Mouse (Mus musculus) neural tube, embryonic 13.5 days (tissue): ENCODE measurements around the gene Rhbdl2. TPM values are rescaled to one million over a fixed set of nuclear protein-coding genes. Genes with fewer than 3 reads are reported as not detected.

Experiments
- ATAC-seq: fragments of 200-750 bp; cut with Nextera tagmentation; 2 replicates; pipeline ENCODE4 v1.8.0; 2017; ENCODE audit warnings: low read depth, mild to moderate bottlenecking, moderate TSS enrichment, moderate library complexity
- H3K27ac ChIP-seq: fragments of 300-500 bp; sonication (generic); replicated peaks from 2 replicates; pipeline ENCODE4 v1.5.1; 2015; ENCODE audit warnings: moderate library complexity, mild to moderate bottlenecking, inconsistent platforms
- H3K27me3 ChIP-seq: fragments of 300-500 bp; sonication (generic); 2 replicates; pipeline ENCODE4 v1.6.1; 2015; ENCODE audit warnings: mild to moderate bottlenecking, inconsistent platforms
- H3K36me3 ChIP-seq: fragments of 300-500 bp; sonication (generic); 2 replicates; pipeline ENCODE4 v1.6.1; 2015; ENCODE audit warnings: mild to moderate bottlenecking, inconsistent platforms
- H3K4me1 ChIP-seq: fragments of 300-500 bp; sonication (generic); replicated peaks from 2 replicates; pipeline ENCODE4 v1.6.1; 2015; ENCODE audit warnings: inconsistent platforms
- H3K4me2 ChIP-seq: fragments of 300-500 bp; sonication (generic); 2 replicates; pipeline ENCODE4 v1.6.1; 2015; ENCODE audit warnings: inconsistent platforms, mild to moderate bottlenecking, moderate library complexity
- H3K4me3 ChIP-seq: fragments of 300-500 bp; sonication (generic); 2 replicates; pipeline ENCODE4 v1.5.1; 2015; ENCODE audit warnings: mild to moderate bottlenecking, inconsistent platforms
- H3K9ac ChIP-seq: fragments of 300-500 bp; sonication (generic); 2 replicates; pipeline ENCODE4 v1.6.1; 2015; ENCODE audit warnings: moderate library complexity, mild to moderate bottlenecking, inconsistent platforms
- H3K9me3 ChIP-seq: fragments of 300-500 bp; sonication (generic); 2 replicates; pipeline ENCODE4 v1.6.1; 2016; ENCODE audit warnings: inconsistent platforms
- WGBS: fragments of 180-500 bp; shearing (Covaris S2); methylation state at CpG from one replicate; pipeline ENCODE4 v1.1.7; 2015; 5-methylcytosine and 5-hydroxymethylcytosine counted together
- polyA plus RNA-seq: library from polyadenylated mRNA; unstranded; fragments of >200 nt; fragmentation: Nextera tagmentation; extraction: Ambion mirVana; gene quantifications from 2 replicates; pipeline ENCODE4 v1.2.1, GENCODE M21; 2015

Rhbdl2 gene
- 0.64 and 1.5 TPM in 2 replicates for polyA plus RNA-seq

DNA sequence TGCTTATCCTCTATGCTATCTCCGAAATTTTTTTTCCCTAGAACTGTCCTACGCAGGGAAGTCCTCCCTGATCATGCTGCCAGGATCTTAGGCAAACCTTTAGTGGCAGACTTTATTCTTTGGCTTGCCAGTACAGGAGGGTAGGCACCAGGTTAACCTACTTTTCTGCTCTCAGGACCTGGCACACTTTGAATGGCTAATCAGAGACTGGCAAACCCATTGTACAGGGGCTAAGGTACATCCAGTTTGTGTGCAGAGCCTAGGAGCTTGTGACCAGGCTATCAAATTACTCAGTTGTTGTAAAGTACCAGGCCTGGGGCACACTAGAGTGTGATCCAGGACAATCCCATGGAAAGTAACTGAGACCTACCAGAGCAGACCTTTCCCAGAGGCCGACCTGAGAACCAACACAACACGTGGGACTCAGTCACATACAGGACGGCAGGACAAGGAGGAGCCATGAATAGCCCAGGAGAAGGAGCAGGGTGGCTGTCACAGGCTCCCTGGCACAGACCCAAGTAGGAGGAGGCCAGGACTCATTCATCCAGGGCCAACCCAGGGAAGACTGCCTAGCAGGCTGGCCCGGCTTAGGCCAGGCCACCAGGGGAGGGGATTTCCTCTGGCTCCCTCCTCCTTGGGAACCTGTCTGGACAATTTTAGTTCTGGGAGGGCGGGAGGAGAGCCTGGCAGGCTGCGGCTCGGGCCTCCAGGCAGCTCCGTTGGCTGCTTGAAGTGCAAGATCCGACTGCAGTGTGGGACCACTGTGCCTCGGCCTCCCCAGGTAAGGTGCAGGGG is at the start of gene Rhbdl2:
Gene Rhbdl2 (plus strand): TSS at position 684 of the 795 bp plus-strand sequence.
- Histone ChIP-seq H3K4me2 (no peak within 1 kb of the TSS), H3K9me3 (no peaks in the 10 kb centered on the region), H3K4me1 (peaks cover 9% of the 10 kb centered on the region), H3K4me3 (no peak within 1 kb of the TSS), H3K27ac (no peak within 1 kb of the TSS), H3K9ac (0 out of 2 replicates have a peak within 1 kb of the TSS, but pooled peaks have one; percentile 8), H3K36me3 (no peaks in the 10 kb centered on the region), H3K27me3 (no peaks in the 10 kb centered on the region)
- 39% methylated on average over 12 of the region's 12 CpGs for WGBS
- peak; percentile 81 for ATAC-seq

DNA sequence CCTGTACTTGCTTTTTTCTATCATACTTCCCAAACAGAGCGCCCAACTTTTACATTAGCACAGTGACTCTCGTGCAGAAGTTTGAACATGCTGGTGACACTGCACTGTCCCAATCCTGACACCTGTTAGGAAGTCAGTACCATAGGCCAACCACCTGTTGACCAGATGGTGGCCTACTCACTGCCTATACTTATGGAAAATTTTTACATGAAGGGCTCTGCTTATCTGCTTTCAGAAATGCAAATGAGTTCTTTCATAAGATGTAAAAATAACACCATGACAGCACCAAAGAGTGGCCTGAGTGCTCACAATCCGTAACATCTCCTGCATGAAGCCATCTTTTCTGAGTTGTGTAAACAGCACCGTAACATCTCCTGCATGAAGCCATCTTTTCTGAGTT is 49.0 kb upstream of the Rhbdl2 start:
- H3K4me3 ChIP-seq, result no peak overlapping the region
- no peaks in the 10 kb centered on the region for H3K27me3 ChIP-seq
- H3K9ac ChIP-seq, result no peak overlapping the region
- no peak for ATAC-seq
- 94% methylated on average over 4 of the region's 4 CpGs for WGBS
- no peak overlapping the region for H3K4me2 ChIP-seq
- H3K36me3 ChIP-seq, result peaks cover 78% of the 10 kb centered on the region
- H3K9me3 ChIP-seq, result no peaks in the 10 kb centered on the region
- no peak overlapping the region for H3K27ac ChIP-seq
- H3K4me1 ChIP-seq, result no peaks in the 10 kb centered on the region

DNA sequence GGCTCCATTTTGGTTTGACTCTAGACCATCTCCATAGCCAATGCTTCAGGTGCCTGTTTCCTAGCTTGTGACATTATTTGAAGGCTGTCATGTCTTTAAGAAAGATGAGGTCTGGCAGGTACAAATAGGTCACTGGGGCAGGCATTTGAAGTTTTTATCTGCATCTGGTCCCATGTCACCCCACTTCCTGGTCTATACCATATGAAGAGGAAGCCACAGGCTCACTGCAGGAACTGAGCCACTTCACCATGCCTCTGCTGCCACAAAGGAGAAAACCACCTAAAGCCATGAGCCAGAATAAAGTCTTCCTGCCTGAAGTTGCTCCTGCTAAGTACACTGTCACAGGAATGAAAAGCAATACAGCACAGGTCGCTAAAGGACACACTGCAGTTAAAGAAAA is 44.8 kb upstream of the Rhbdl2 start:
- no peaks in the 10 kb centered on the region for H3K27me3 ChIP-seq
- ATAC-seq, result no peak
- no peak overlapping the region for H3K4me2 ChIP-seq
- no peak overlapping the region for H3K27ac ChIP-seq
- H3K9me3 ChIP-seq, result no peaks in the 10 kb centered on the region
- peaks cover 35% of the 10 kb centered on the region for H3K4me1 ChIP-seq
- no peak overlapping the region for H3K9ac ChIP-seq
- 89% methylated on average over 1 of the region's 1 CpGs for WGBS
- H3K36me3 ChIP-seq, result peaks cover 52% of the 10 kb centered on the region
- H3K4me3 ChIP-seq, result no peak overlapping the region

DNA sequence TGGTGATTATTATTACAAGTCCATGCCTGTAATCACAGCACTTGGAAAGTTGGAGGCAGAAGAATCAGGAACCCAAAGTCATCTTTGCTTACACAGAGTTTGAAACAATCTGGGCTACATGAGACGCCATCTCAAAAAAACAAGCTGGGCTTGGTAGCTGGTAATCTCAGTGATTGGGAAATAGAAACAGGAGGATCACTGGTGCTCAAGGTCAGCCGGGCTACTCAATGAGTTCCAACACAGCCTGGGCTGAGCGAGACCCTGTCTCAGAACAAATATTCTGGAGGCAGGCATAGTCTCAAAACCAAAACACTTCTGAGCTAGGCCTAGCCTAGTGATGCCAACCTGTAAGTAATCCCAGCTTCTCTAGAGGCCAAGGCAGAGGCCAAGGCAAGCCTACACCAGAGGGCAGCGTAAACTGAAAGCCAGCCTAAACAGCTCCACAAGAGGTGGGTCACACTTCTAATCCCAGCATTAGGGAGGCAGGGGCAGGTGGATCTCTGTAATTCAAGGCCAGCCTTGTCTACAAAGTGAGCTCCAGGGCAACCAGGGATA is 42.4 kb upstream of the Rhbdl2 start:
- Histone ChIP-seq H3K4me3 (no peak overlapping the region), H3K4me1 (peaks cover 47% of the 10 kb centered on the region), H3K27me3 (no peaks in the 10 kb centered on the region), H3K9ac (no peak overlapping the region), H3K27ac (no peak overlapping the region; the same call in 1 of the 2 replicates), H3K4me2 (no peak overlapping the region), H3K36me3 (peaks cover 28% of the 10 kb centered on the region), H3K9me3 (no peaks in the 10 kb centered on the region)
- WGBS, result 93% methylated on average over 4 of the region's 4 CpGs
- ATAC-seq, result no peak

DNA sequence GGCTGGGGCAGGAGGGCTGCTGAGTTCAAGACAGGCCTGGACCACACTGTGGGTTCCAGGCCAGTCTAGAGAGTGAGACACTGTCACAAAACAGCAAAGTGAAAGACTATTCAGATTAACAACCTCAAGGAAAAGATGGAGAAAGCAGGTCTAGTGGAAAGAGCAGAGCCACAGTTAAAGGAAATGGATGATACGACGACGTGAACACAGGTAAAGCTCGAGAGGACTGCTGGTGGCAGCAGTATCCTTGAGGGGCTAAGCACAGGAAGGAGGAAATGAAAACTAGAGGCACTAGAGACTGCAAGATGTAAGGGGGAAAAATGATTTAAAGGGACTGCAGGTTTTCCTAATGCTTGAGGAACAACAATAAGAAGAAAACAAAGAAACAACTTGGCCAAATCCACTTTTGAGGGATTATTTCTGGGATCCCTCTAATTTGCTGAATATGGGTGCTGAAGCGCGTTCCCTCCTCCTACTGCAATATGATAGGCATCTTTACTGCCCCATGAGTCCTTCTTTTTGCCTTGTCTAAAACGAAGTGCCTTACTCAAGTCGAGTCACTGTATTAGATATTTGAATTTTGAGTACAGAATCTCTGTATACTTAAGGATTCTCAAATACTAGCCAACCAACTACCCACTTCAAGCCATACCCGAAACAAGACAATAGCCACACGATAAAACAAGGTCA is 38.8 kb upstream of the Rhbdl2 start:
- WGBS, result 14% methylated on average over 10 of the region's 10 CpGs
- H3K4me3 ChIP-seq, result peak overlapping the region; percentile 100
- peak overlapping the region; percentile 95 for H3K9ac ChIP-seq
- H3K4me2 ChIP-seq, result peak overlapping the region; percentile 80
- H3K27ac ChIP-seq, result peak overlapping the region; percentile 97
- ATAC-seq, result no peak
- no peaks in the 10 kb centered on the region for H3K36me3 ChIP-seq
- H3K9me3 ChIP-seq, result no peaks in the 10 kb centered on the region
- peaks cover 52% of the 10 kb centered on the region for H3K4me1 ChIP-seq
- H3K27me3 ChIP-seq, result peaks cover 8% of the 10 kb centered on the region; the same call in 1 of the 2 replicates

DNA sequence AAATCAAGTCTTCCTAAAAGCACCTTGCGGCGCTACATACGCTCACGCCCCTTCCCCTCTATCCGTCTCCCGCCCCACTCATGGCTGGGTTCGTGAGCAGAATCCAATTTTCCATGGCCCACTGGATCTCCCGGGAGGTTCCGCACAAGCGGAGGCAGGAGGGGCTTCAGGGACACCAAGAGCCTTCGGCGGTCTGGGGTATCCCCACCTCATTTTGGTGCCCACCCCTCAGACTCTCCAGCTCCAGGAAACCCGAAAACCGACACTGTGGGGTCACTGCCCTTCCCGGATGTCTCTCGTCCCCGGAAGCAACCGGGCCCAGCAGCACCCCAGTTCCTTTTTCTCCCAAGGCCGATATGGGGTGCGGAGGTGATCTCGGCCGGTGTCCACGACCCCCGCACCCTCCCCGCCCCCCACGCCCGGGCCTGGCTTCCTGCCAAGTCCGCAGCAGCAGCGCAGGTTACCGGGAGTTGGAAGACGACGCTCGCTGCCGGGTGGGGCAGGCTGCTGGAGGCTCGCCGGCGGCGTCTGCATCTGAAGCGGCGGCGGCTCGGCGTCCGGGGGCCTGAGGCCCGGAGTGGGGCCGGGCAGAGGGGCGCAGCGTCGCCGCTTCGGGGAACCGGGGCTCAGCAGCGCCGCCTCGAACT is 38.1 kb upstream of the Rhbdl2 start:
- Histone ChIP-seq H3K27me3 (peaks cover 8% of the 10 kb centered on the region; the same call in 1 of the 2 replicates), H3K4me2 (peak overlapping the region; percentile 80), H3K9ac (peak overlapping the region; percentile 95), H3K36me3 (no peaks in the 10 kb centered on the region), H3K4me1 (peaks cover 49% of the 10 kb centered on the region), H3K4me3 (peak overlapping the region; percentile 100), H3K27ac (peak overlapping the region; percentile 97), H3K9me3 (no peaks in the 10 kb centered on the region)
- 1% methylated on average over 54 of the region's 55 CpGs for WGBS
- peak; percentile 80 for ATAC-seq

DNA sequence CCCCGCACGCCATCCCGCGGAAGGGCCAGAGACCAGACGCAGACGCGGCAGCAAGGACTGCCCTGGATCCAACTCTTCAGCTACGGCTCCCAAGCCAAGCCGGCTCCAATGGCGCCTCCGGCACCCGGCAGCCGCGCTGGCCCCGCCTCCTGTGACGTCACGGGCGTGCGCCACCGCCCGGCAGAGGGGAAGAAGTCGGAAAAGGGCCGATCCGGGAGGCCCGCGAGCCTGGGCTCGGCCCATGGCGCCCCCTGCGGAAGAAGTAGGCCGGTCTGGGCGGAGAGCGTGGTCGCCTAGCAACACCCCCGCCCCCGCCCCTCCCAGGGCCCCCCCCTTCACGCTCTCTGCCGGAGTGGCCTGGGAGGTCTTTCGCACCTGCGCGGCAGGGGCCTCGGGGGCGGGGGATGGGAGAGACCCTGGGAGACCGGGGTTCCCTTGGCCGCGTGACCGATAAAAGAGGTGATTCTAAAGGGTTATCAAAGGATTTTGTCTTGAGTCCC is 37.5 kb upstream of the Rhbdl2 start, which contains the start of gene Akirin1:
Gene Akirin1 (minus strand): TSS at position 194 of the 500 bp plus-strand sequence.
- Histone ChIP-seq H3K27ac (peak within 1 kb of the TSS; percentile 97), H3K4me1 (peaks cover 43% of the 10 kb centered on the region), H3K4me2 (peak within 1 kb of the TSS; percentile 80), H3K36me3 (no peaks in the 10 kb centered on the region), H3K9ac (peak within 1 kb of the TSS; percentile 95), H3K4me3 (peak within 1 kb of the TSS; percentile 100), H3K9me3 (no peaks in the 10 kb centered on the region), H3K27me3 (peaks cover 8% of the 10 kb centered on the region; the same call in 1 of the 2 replicates)
- ATAC-seq, result peak; percentile 98
- WGBS, result under 1% methylated on average over 46 of the region's 46 CpGs

DNA sequence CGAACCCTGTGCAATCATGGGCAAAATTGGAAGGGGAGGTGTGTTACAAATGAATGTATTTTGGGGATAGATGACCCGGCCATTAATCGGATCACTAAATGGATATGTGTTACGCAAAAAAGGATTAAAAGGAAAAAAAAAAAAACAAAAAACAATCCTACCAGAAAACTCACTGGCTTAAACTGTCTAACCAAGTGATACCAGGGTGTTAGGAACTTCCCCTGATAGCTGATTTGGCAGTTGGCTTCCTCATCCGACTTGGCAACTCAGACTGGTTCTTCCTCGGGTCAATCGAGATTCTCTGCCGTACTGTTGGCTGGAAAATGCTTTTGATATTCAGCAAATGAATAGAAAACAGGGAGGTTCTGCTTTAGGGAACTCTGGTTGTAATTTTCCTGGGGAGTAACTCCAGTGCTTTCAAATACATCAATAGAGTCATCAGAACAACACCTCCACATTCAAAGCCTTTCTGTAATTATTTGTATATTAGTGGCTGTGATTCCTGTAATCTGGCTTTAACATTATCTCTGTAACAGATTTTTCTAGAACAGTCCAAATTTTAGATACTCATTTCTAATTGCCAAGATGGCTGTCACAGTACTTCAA is 36.9 kb upstream of the Rhbdl2 start:
- Histone ChIP-seq H3K4me2 (peak overlapping the region; percentile 80), H3K4me1 (peaks cover 38% of the 10 kb centered on the region), H3K27ac (peak overlapping the region; percentile 52), H3K36me3 (no peaks in the 10 kb centered on the region), H3K9ac (peak overlapping the region; percentile 95), H3K4me3 (peak overlapping the region; percentile 100), H3K9me3 (no peaks in the 10 kb centered on the region), H3K27me3 (peaks cover 8% of the 10 kb centered on the region; the same call in 1 of the 2 replicates)
- WGBS, result 1% methylated on average over 8 of the region's 8 CpGs
- ATAC-seq, result no peak

DNA sequence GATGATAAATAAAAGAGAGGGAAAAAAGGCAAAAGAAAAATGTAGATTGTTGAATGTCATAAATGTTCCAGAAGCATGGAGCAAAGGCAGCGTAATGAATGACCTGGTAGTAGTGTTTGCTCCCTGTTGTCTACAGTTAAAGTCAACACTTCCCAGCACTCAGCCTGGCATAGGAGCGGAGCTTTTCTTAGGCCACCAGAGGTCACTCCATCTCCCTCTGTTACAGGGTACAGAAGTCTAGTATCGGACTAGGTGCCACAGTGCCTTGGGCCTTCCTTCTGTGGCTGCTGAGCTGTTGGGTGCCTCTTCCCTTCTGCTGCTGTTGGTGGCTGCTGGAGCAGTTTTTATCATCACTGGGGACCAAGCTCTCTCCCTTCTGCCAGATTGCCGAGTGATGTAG is 29.4 kb upstream of the Rhbdl2 start:
- no peaks in the 10 kb centered on the region for H3K27me3 ChIP-seq
- ATAC-seq, result no peak
- WGBS, result 61% methylated on average over 4 of the region's 4 CpGs

DNA sequence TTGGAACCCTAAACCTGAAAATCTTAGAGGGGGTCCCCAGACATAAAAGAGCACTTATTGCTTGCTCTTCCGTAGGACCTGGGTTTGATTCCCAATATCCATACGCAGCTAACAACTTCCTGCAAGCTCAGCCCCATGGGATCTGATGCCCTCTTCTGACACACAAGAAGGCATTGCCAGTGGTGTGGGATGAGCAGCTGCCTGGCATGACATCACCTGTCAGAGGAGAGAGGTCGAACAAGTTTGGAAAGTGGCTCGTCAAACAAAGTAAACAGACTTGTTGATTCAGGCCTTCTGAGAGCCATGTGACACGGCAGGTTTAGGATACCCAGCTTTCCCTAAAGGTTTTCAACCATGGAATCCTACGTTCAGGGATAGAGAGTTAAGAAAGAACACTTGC is 22.6 kb upstream of the Rhbdl2 start:
- Histone ChIP-seq H3K4me3 (no peak overlapping the region), H3K9me3 (no peaks in the 10 kb centered on the region), H3K27ac (no peak overlapping the region), H3K4me1 (no peaks in the 10 kb centered on the region), H3K36me3 (no peaks in the 10 kb centered on the region), H3K9ac (no peak overlapping the region), H3K4me2 (no peak overlapping the region), H3K27me3 (no peaks in the 10 kb centered on the region)
- WGBS, result 79% methylated on average over 6 of the region's 6 CpGs
- ATAC-seq, result no peak

More for the DNA sequence above, 29.4 kb upstream of the Rhbdl2 start:
- Histone ChIP-seq H3K4me2 (no peak overlapping the region), H3K27ac (no peak overlapping the region), H3K4me1 (no peaks in the 10 kb centered on the region), H3K4me3 (no peak overlapping the region), H3K36me3 (no peaks in the 10 kb centered on the region), H3K9ac (no peak overlapping the region), H3K9me3 (no peaks in the 10 kb centered on the region)

DNA sequence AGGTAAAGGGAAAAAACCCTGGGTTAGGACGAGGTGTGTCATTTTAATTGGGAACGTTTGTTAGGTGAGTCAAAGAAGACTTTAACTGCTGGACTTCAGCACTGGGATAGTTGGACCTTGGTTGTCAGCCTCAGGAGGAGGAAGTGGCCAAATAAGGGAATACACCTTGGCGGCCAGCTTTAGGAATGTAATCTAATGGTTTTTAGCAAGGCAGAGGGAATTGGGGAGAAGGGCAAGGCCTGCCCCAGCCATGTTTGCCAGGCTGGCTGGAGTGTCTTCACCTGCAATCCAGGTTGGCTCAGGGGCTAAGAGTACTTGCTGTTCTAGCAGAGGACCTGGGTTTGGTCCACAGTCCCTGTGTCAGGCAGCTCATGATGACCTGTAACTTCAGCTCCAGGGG is 19.9 kb upstream of the Rhbdl2 start:
- Histone ChIP-seq H3K4me3 (no peak overlapping the region), H3K9ac (no peak overlapping the region), H3K27ac (no peak overlapping the region), H3K36me3 (no peaks in the 10 kb centered on the region), H3K4me1 (no peaks in the 10 kb centered on the region), H3K4me2 (no peak overlapping the region), H3K27me3 (no peaks in the 10 kb centered on the region), H3K9me3 (no peaks in the 10 kb centered on the region)
- whole genome bisulfite sequencing, result 72% methylated on average over 3 of the region's 3 CpGs
- no peak for ATAC-seq
